Mouse (Mus musculus): Measurements from ENCODE around the gene Nek7.

- no peak for TF ChIP-seq CTCF (IDR thresholded peaks at IDR 0.05; ENCODE audit: borderline replicate concordance, insufficient read depth, low read depth, low read length)
- no peak for TF ChIP-seq POLR2A (IDR thresholded peaks at IDR 0.05; ENCODE audit: borderline replicate concordance, insufficient read depth, low read length)
Measured at GRCm38 (mm10) chr1:138579822-138580492, 40.0 kb downstream of the Nek7 start.
